Mouse (Mus musculus) frontal cortex, postnatal 14 days (tissue): ENCODE results near the gene Zkscan1.

ENCODE experiments used
- DNase-seq, 2 experiments: peaks; one replicate each; pipeline ENCODE4 v3.0.0; 2022; ENCODE audit warnings: low spot score in 2 of 2

Gene Zkscan1

GRCm38 (mm10) chr5:138117199-138118015 is 32.5 kb downstream of the Zkscan1 start:
- DNase-seq, result no peak

- no peak for DNase-seq
Measured at GRCm38 (mm10) chr5:138118041-138118440, 33.2 kb downstream of the Zkscan1 start.

GRCm38 (mm10) chr5:138132425-138133064 is 47.7 kb downstream of the Zkscan1 start:
- DNase-seq, result no peak

- DNase-seq, result no peak
Measured at GRCm38 (mm10) chr5:138137257-138137656, 52.4 kb downstream of the Zkscan1 start.

- DNase-seq, result no peak
Measured at GRCm38 (mm10) chr5:138137935-138138549, 53.2 kb downstream of the Zkscan1 start.

GRCm38 (mm10) chr5:138138585-138138984 is 53.7 kb downstream of the Zkscan1 start:
- no peak for DNase-seq

GRCm38 (mm10) chr5:138154390-138154789 is 69.5 kb downstream of the Zkscan1 start:
- no peak for DNase-seq

GRCm38 (mm10) chr5:138155443-138155976 is 70.6 kb downstream of the Zkscan1 start, which contains the start of gene Zfp113:
TSS of gene Zfp113 (minus strand) at chr5:138155744.
- DNase-seq, result peak; percentile 79 to 85
